Mouse (Mus musculus) liver, embryonic 16.5 days (tissue): ENCODE results near the gene Ofcc1. TPM values are rescaled to one million over a fixed set of nuclear protein-coding genes. Genes with fewer than 3 reads are reported as not detected.

Experiments used
- ATAC-seq: fragments of 200-750 bp; cut with Nextera tagmentation; 2 replicates; pipeline ENCODE4 v1.8.0; 2017; ENCODE audit warnings: low read depth, mild to moderate bottlenecking, moderate number of reproducible peaks, moderate library complexity
- H3K27ac ChIP-seq: fragments of 300-500 bp; sonication (generic); 2 replicates; pipeline ENCODE4 v1.5.1; 2014; ENCODE audit warnings: mild to moderate bottlenecking, low read length
- H3K27me3 ChIP-seq: fragments of 300-500 bp; sonication (generic); 2 replicates; pipeline ENCODE4 v1.6.1; 2014; ENCODE audit warnings: low read depth, low read length, mixed read lengths; ENCODE audit not compliant: control insufficient read depth, insufficient read depth
- H3K36me3 ChIP-seq: fragments of 300-500 bp; sonication (generic); 2 replicates; pipeline ENCODE4 v1.6.1; 2014; ENCODE audit warnings: mild to moderate bottlenecking; ENCODE audit not compliant: control insufficient read depth, insufficient read depth
- H3K4me1 ChIP-seq: fragments of 300-500 bp; sonication (generic); 2 replicates; pipeline ENCODE4 v1.6.1; 2014; ENCODE audit warnings: low read depth, low read length, mixed read lengths; ENCODE audit not compliant: control insufficient read depth
- H3K4me2 ChIP-seq: fragments of 300-500 bp; sonication (generic); 2 replicates; pipeline ENCODE4 v1.6.1; 2014; ENCODE audit warnings: low read depth, low read length, mixed read lengths
- H3K4me3 ChIP-seq: fragments of 300-500 bp; sonication (generic); 2 replicates; pipeline ENCODE4 v1.5.1; 2014; ENCODE audit warnings: low read depth, mild to moderate bottlenecking, low read length
- H3K9ac ChIP-seq: fragments of 300-500 bp; sonication (generic); 2 replicates; pipeline ENCODE4 v1.6.1; 2014; ENCODE audit warnings: low read depth, low read length
- H3K9me3 ChIP-seq: fragments of 300-500 bp; sonication (generic); replicated peaks from 2 replicates; pipeline ENCODE4 v1.6.1; 2016; ENCODE audit warnings: low read length; ENCODE audit not compliant: control insufficient read depth
- WGBS: fragments of 180-500 bp; shearing (Covaris S2); extraction: QIAGEN DNeasy Blood & Tissue Kit; methylation state at CpG from one replicate; pipeline ENCODE4 v1.1.7; 2014; ENCODE audit not compliant: insufficient replicate concordance; 5-methylcytosine and 5-hydroxymethylcytosine counted together
- polyA plus RNA-seq: library from polyadenylated mRNA; unstranded; fragments of >200 nt; fragmentation: Nextera tagmentation; extraction: Ambion mirVana; gene quantifications from 2 replicates; pipeline ENCODE4 v1.2.1, GENCODE M21; 2015

The Ofcc1 gene
- polyA plus RNA-seq, 1 experiment from 2014 or later: not detected

- no peaks in the 10 kb centered on the region for H3K4me1 ChIP-seq
- H3K4me3 ChIP-seq: no peak overlapping the region
- no peaks in the 10 kb centered on the region for H3K36me3 ChIP-seq
- no peak overlapping the region for H3K27ac ChIP-seq
- H3K9me3 ChIP-seq: no peaks in the 10 kb centered on the region
- H3K27me3 ChIP-seq: no peaks in the 10 kb centered on the region
- H3K9ac ChIP-seq: no peak overlapping the region
- no peak for ATAC-seq
- 36% methylated on average over 6 of the region's 6 CpGs for WGBS
- no peak overlapping the region for H3K4me2 ChIP-seq
Observed at GRCm38 (mm10) chr13:40320814-40321525, 40.3 kb downstream of the Ofcc1 start.

- H3K4me1 ChIP-seq: no peaks in the 10 kb centered on the region
- no peak overlapping the region for H3K4me2 ChIP-seq
- WGBS: 55% methylated on average over 2 of the region's 2 CpGs
- no peak for ATAC-seq
- no peaks in the 10 kb centered on the region for H3K27me3 ChIP-seq
- no peaks in the 10 kb centered on the region for H3K36me3 ChIP-seq
- H3K4me3 ChIP-seq: no peak overlapping the region
- no peak overlapping the region for H3K27ac ChIP-seq
- H3K9ac ChIP-seq: no peak overlapping the region
- H3K9me3 ChIP-seq: no peaks in the 10 kb centered on the region
Observed at GRCm38 (mm10) chr13:40317731-40318130, 43.5 kb downstream of the Ofcc1 start.

GRCm38 (mm10) chr13:40315158-40315792 is 46.0 kb downstream of the Ofcc1 start:
- no peak overlapping the region for H3K4me3 ChIP-seq
- H3K36me3 ChIP-seq: no peaks in the 10 kb centered on the region
- no peak overlapping the region for H3K4me2 ChIP-seq
- no peaks in the 10 kb centered on the region for H3K4me1 ChIP-seq
- no peaks in the 10 kb centered on the region for H3K27me3 ChIP-seq
- H3K9ac ChIP-seq: no peak overlapping the region
- WGBS: 42% methylated on average over 4 of the region's 4 CpGs
- no peak for ATAC-seq
- no peak overlapping the region for H3K27ac ChIP-seq
- no peaks in the 10 kb centered on the region for H3K9me3 ChIP-seq

GRCm38 (mm10) chr13:40292891-40293290 is 68.4 kb downstream of the Ofcc1 start:
- H3K4me2 ChIP-seq: no peak overlapping the region
- WGBS: 52% methylated on average over 2 of the region's 2 CpGs

GRCm38 (mm10) chr13:40290846-40291245 is 70.4 kb downstream of the Ofcc1 start:
- H3K4me2 ChIP-seq: no peak overlapping the region
- no peaks in the 10 kb centered on the region for H3K9me3 ChIP-seq
- no peak for ATAC-seq
- no peak overlapping the region for H3K9ac ChIP-seq
- H3K27ac ChIP-seq: no peak overlapping the region
- no peaks in the 10 kb centered on the region for H3K4me1 ChIP-seq
- H3K4me3 ChIP-seq: no peak overlapping the region
- 71% methylated on average over 10 of the region's 10 CpGs for WGBS
- H3K27me3 ChIP-seq: no peaks in the 10 kb centered on the region
- H3K36me3 ChIP-seq: no peaks in the 10 kb centered on the region

More at GRCm38 (mm10) chr13:40292891-40293290, 68.4 kb downstream of the Ofcc1 start:
- Histone ChIP-seq H3K27ac (no peak overlapping the region), H3K9ac (no peak overlapping the region), H3K9me3 (no peaks in the 10 kb centered on the region), H3K36me3 (no peaks in the 10 kb centered on the region), H3K4me1 (no peaks in the 10 kb centered on the region), H3K4me3 (no peak overlapping the region), H3K27me3 (no peaks in the 10 kb centered on the region)
- no peak for ATAC-seq

- Histone ChIP-seq H3K4me1 (no peaks in the 10 kb centered on the region), H3K4me3 (no peak overlapping the region), H3K9ac (no peak overlapping the region), H3K36me3 (no peaks in the 10 kb centered on the region), H3K27ac (no peak overlapping the region), H3K9me3 (no peaks in the 10 kb centered on the region), H3K27me3 (no peaks in the 10 kb centered on the region), H3K4me2 (no peak overlapping the region)
- no peak for ATAC-seq
- 17% methylated on average over 4 of the region's 4 CpGs for whole genome bisulfite sequencing
Observed at GRCm38 (mm10) chr13:40288650-40289049, 72.6 kb downstream of the Ofcc1 start.

GRCm38 (mm10) chr13:40287266-40288002 is 73.8 kb downstream of the Ofcc1 start:
- Histone ChIP-seq H3K27me3 (no peaks in the 10 kb centered on the region), H3K36me3 (no peaks in the 10 kb centered on the region), H3K4me1 (no peaks in the 10 kb centered on the region), H3K9me3 (no peaks in the 10 kb centered on the region), H3K4me2 (no peak overlapping the region), H3K27ac (no peak overlapping the region), H3K9ac (no peak overlapping the region), H3K4me3 (no peak overlapping the region)
- no peak for ATAC-seq
- WGBS: 76% methylated on average over 21 of the region's 21 CpGs

GRCm38 (mm10) chr13:40285234-40285791 is 75.9 kb downstream of the Ofcc1 start:
- 71% methylated on average over 15 of the region's 15 CpGs for WGBS
- H3K36me3 ChIP-seq: no peaks in the 10 kb centered on the region
- H3K4me3 ChIP-seq: no peak overlapping the region
- no peaks in the 10 kb centered on the region for H3K9me3 ChIP-seq
- no peaks in the 10 kb centered on the region for H3K27me3 ChIP-seq
- H3K27ac ChIP-seq: no peak overlapping the region
- no peak for ATAC-seq
- H3K9ac ChIP-seq: no peak overlapping the region
- H3K4me1 ChIP-seq: no peaks in the 10 kb centered on the region
- no peak overlapping the region for H3K4me2 ChIP-seq
